Mouse (Mus musculus) hindbrain, embryonic 15.5 days (tissue): ENCODE results near the gene Agtpbp1. TPM values are rescaled to one million over a fixed set of nuclear protein-coding genes. Genes with fewer than 3 reads are reported as not detected.

Experiments
- ATAC-seq: fragments of 200-750 bp; cut with Nextera tagmentation; 2 replicates; pipeline ENCODE4 v1.8.0; 2017; ENCODE audit warnings: low read depth, moderate number of reproducible peaks, moderate TSS enrichment; ENCODE audit not compliant: low FRiP score
- H3K27ac ChIP-seq: fragments of 300-500 bp; sonication (generic); replicated peaks from 2 replicates; pipeline ENCODE4 v1.5.1; 2015; ENCODE audit warnings: mild to moderate bottlenecking, inconsistent platforms
- H3K27me3 ChIP-seq: fragments of 300-500 bp; sonication (generic); 2 replicates; pipeline ENCODE4 v1.6.1; 2015; ENCODE audit warnings: control low read depth, inconsistent platforms
- H3K36me3 ChIP-seq: fragments of 300-500 bp; sonication (generic); 2 replicates; pipeline ENCODE4 v1.6.1; 2015; ENCODE audit warnings: control low read depth, inconsistent platforms
- H3K4me1 ChIP-seq: fragments of 300-500 bp; sonication (generic); replicated peaks from 2 replicates; pipeline ENCODE4 v1.6.1; 2015; ENCODE audit warnings: control low read depth, inconsistent platforms
- H3K4me2 ChIP-seq: fragments of 300-500 bp; sonication (generic); 2 replicates; pipeline ENCODE4 v1.6.1; 2015; ENCODE audit warnings: moderate library complexity, mild to moderate bottlenecking, inconsistent platforms
- H3K4me3 ChIP-seq: fragments of 300-500 bp; sonication (generic); 2 replicates; pipeline ENCODE4 v1.5.1; 2015; ENCODE audit warnings: mild to moderate bottlenecking, inconsistent platforms
- H3K9ac ChIP-seq: fragments of 300-500 bp; sonication (generic); 2 replicates; pipeline ENCODE4 v1.6.1; 2015; ENCODE audit warnings: inconsistent platforms
- H3K9me3 ChIP-seq: fragments of 300-500 bp; sonication (generic); 2 replicates; pipeline ENCODE4 v1.6.1; 2016; ENCODE audit warnings: control low read depth, inconsistent platforms
- WGBS: fragments of 180-500 bp; shearing (Covaris S2); methylation state at CpG from one replicate; pipeline ENCODE4 v1.1.7; 2015; 5-methylcytosine and 5-hydroxymethylcytosine counted together
- polyA plus RNA-seq: library from polyadenylated mRNA; unstranded; fragments of >200 nt; fragmentation: Nextera tagmentation; extraction: Ambion mirVana; gene quantifications from 2 replicates; pipeline ENCODE4 v1.2.1, GENCODE M21; 2015

The Agtpbp1 gene
- polyA plus RNA-seq, 1 experiment from 2014 or later, result 65.9 TPM

GRCm38 (mm10) chr13:59474973-59475372 is 110.1 kb downstream of the Agtpbp1 start:
- Histone ChIP-seq H3K9me3 (no peaks in the 10 kb centered on the region), H3K4me1 (no peaks in the 10 kb centered on the region), H3K9ac (no peak overlapping the region), H3K27ac (no peak overlapping the region), H3K4me2 (no peak overlapping the region), H3K4me3 (no peak overlapping the region), H3K27me3 (no peaks in the 10 kb centered on the region), H3K36me3 (peaks cover 28% of the 10 kb centered on the region)
- WGBS, result 57% methylated on average over 8 of the region's 8 CpGs
- no peak for ATAC-seq

- Histone ChIP-seq H3K27ac (no peak overlapping the region), H3K36me3 (peaks cover 28% of the 10 kb centered on the region), H3K4me2 (no peak overlapping the region), H3K9me3 (no peaks in the 10 kb centered on the region), H3K27me3 (no peaks in the 10 kb centered on the region), H3K4me1 (0 out of 2 replicates have a peak, but pooled peaks cover under 1% of the 10 kb centered on the region), H3K4me3 (no peak overlapping the region), H3K9ac (no peak overlapping the region)
- 84% methylated on average over 10 of the region's 10 CpGs for WGBS
- ATAC-seq, result no peak
Measured at GRCm38 (mm10) chr13:59473341-59473740, 111.7 kb downstream of the Agtpbp1 start.

- no peaks in the 10 kb centered on the region for H3K9me3 ChIP-seq
- no peak for ATAC-seq
- no peaks in the 10 kb centered on the region for H3K27me3 ChIP-seq
- H3K4me2 ChIP-seq, result no peak overlapping the region
- H3K27ac ChIP-seq, result no peak overlapping the region
- H3K36me3 ChIP-seq, result peaks cover 25% of the 10 kb centered on the region
- peaks cover 10% of the 10 kb centered on the region for H3K4me1 ChIP-seq
- H3K9ac ChIP-seq, result no peak overlapping the region
- no peak overlapping the region for H3K4me3 ChIP-seq
- 82% methylated on average over 5 of the region's 5 CpGs for WGBS
Measured at GRCm38 (mm10) chr13:59472222-59472621, 112.8 kb downstream of the Agtpbp1 start.

- H3K4me2 ChIP-seq, result no peak overlapping the region
- H3K36me3 ChIP-seq, result peaks cover 14% of the 10 kb centered on the region; the same call in 1 of the 2 replicates
- no peak overlapping the region for H3K4me3 ChIP-seq
- WGBS, result 91% methylated on average over 5 of the region's 5 CpGs
- no peaks in the 10 kb centered on the region for H3K27me3 ChIP-seq
- H3K27ac ChIP-seq, result no peak overlapping the region
- H3K4me1 ChIP-seq, result peaks cover 12% of the 10 kb centered on the region
- H3K9me3 ChIP-seq, result no peaks in the 10 kb centered on the region
- no peak for ATAC-seq
- H3K9ac ChIP-seq, result no peak overlapping the region
Measured at GRCm38 (mm10) chr13:59469701-59470100, 115.3 kb downstream of the Agtpbp1 start.

- no peaks in the 10 kb centered on the region for H3K27me3 ChIP-seq
- H3K9ac ChIP-seq, result no peak overlapping the region
- peaks cover 12% of the 10 kb centered on the region for H3K4me1 ChIP-seq
- 0 out of 2 replicates have a peak overlapping the region, but pooled peaks have one; percentile 3 for H3K27ac ChIP-seq
- 85% methylated on average over 8 of the region's 8 CpGs for WGBS
- H3K4me3 ChIP-seq, result no peak overlapping the region
- no peak overlapping the region for H3K4me2 ChIP-seq
- no peak for ATAC-seq
- H3K36me3 ChIP-seq, result peaks cover 11% of the 10 kb centered on the region; the same call in 1 of the 2 replicates
- no peaks in the 10 kb centered on the region for H3K9me3 ChIP-seq
Measured at GRCm38 (mm10) chr13:59468181-59468802, 116.7 kb downstream of the Agtpbp1 start.

GRCm38 (mm10) chr13:59467591-59467990 is 117.4 kb downstream of the Agtpbp1 start:
- 57% methylated on average over 3 of the region's 3 CpGs for WGBS

GRCm38 (mm10) chr13:59460958-59461357 is 124.1 kb downstream of the Agtpbp1 start:
- Histone ChIP-seq H3K4me1 (no peaks in the 10 kb centered on the region), H3K4me3 (no peak overlapping the region), H3K9ac (no peak overlapping the region), H3K27ac (no peak overlapping the region), H3K9me3 (no peaks in the 10 kb centered on the region), H3K36me3 (peaks cover 6% of the 10 kb centered on the region; the same call in 1 of the 2 replicates), H3K4me2 (no peak overlapping the region), H3K27me3 (no peaks in the 10 kb centered on the region)
- ATAC-seq, result no peak
- WGBS, result 88% methylated on average over 3 of the region's 3 CpGs

More at GRCm38 (mm10) chr13:59467591-59467990, 117.4 kb downstream of the Agtpbp1 start:
- Histone ChIP-seq H3K9ac (no peak overlapping the region), H3K27me3 (no peaks in the 10 kb centered on the region), H3K27ac (peak overlapping the region; percentile 3; the same call in 1 of the 2 replicates), H3K9me3 (no peaks in the 10 kb centered on the region), H3K4me1 (peaks cover 12% of the 10 kb centered on the region), H3K36me3 (peaks cover 11% of the 10 kb centered on the region; the same call in 1 of the 2 replicates), H3K4me3 (no peak overlapping the region), H3K4me2 (no peak overlapping the region)
- 0 out of 2 replicates have a peak, but pooled peaks have one; percentile 45 for ATAC-seq

- no peaks in the 10 kb centered on the region for H3K27me3 ChIP-seq
- no peak overlapping the region for H3K4me3 ChIP-seq
- 97% methylated on average over 1 of the region's 1 CpGs for WGBS
- H3K36me3 ChIP-seq, result no peaks in the 10 kb centered on the region; the same call in 1 of the 2 replicates
- H3K4me1 ChIP-seq, result peaks cover 14% of the 10 kb centered on the region
- H3K9ac ChIP-seq, result no peak overlapping the region
- H3K27ac ChIP-seq, result no peak overlapping the region
- H3K4me2 ChIP-seq, result no peak overlapping the region
- H3K9me3 ChIP-seq, result no peaks in the 10 kb centered on the region
- no peak for ATAC-seq
Measured at GRCm38 (mm10) chr13:59456203-59456602, 128.8 kb downstream of the Agtpbp1 start.

GRCm38 (mm10) chr13:59454001-59454785 is 130.8 kb downstream of the Agtpbp1 start:
- H3K36me3 ChIP-seq, result peaks cover 6% of the 10 kb centered on the region; the same call in 1 of the 2 replicates
- peaks cover 14% of the 10 kb centered on the region for H3K4me1 ChIP-seq
- H3K4me3 ChIP-seq, result no peak overlapping the region
- ATAC-seq, result no peak
- no peak overlapping the region for H3K27ac ChIP-seq
- H3K27me3 ChIP-seq, result no peaks in the 10 kb centered on the region
- H3K9ac ChIP-seq, result no peak overlapping the region
- 75% methylated on average over 11 of the region's 11 CpGs for WGBS
- H3K9me3 ChIP-seq, result no peaks in the 10 kb centered on the region
- no peak overlapping the region for H3K4me2 ChIP-seq

GRCm38 (mm10) chr13:59453582-59453981 is 131.4 kb downstream of the Agtpbp1 start:
- 0 out of 2 replicates have a peak, but pooled peaks cover 6% of the 10 kb centered on the region for H3K36me3 ChIP-seq
- no peak for ATAC-seq
- H3K4me1 ChIP-seq, result peaks cover 14% of the 10 kb centered on the region
- H3K4me2 ChIP-seq, result no peak overlapping the region
- 0 out of 2 replicates have a peak overlapping the region, but pooled peaks have one; percentile 32 for H3K27ac ChIP-seq
- 64% methylated on average over 6 of the region's 6 CpGs for WGBS
- no peaks in the 10 kb centered on the region for H3K9me3 ChIP-seq
- H3K9ac ChIP-seq, result no peak overlapping the region
- no peak overlapping the region for H3K4me3 ChIP-seq
- no peaks in the 10 kb centered on the region for H3K27me3 ChIP-seq

GRCm38 (mm10) chr13:59453045-59453444 is 132.0 kb downstream of the Agtpbp1 start:
- Histone ChIP-seq H3K27me3 (no peaks in the 10 kb centered on the region), H3K9ac (no peak overlapping the region), H3K9me3 (no peaks in the 10 kb centered on the region), H3K4me2 (no peak overlapping the region), H3K4me1 (peaks cover 14% of the 10 kb centered on the region), H3K36me3 (0 out of 2 replicates have a peak, but pooled peaks cover 6% of the 10 kb centered on the region), H3K27ac (0 out of 2 replicates have a peak overlapping the region, but pooled peaks have one; percentile 32), H3K4me3 (no peak overlapping the region)
- 68% methylated on average over 2 of the region's 2 CpGs for WGBS
- ATAC-seq, result no peak

GRCm38 (mm10) chr13:59450840-59451239 is 134.2 kb downstream of the Agtpbp1 start:
- Histone ChIP-seq H3K4me2 (no peak overlapping the region), H3K27ac (no peak overlapping the region), H3K9ac (no peak overlapping the region), H3K9me3 (no peaks in the 10 kb centered on the region), H3K27me3 (no peaks in the 10 kb centered on the region), H3K36me3 (0 out of 2 replicates have a peak, but pooled peaks cover 6% of the 10 kb centered on the region), H3K4me1 (peaks cover 14% of the 10 kb centered on the region), H3K4me3 (no peak overlapping the region)
- no peak for ATAC-seq
- WGBS, result 83% methylated on average over 10 of the region's 10 CpGs
